Mouse (Mus musculus) layer of hippocampus, adult 11-12 months (tissue): ENCODE results near the gene Cep112.
"Not testable (repeated sequence)": the region's sequence is repeated elsewhere in the genome, so short reads cannot be mapped to it uniquely, and the experiment has no call there.

Experiments
- DNase-seq: peaks from one replicate; pipeline ENCODE4 v3.0.0; 2022; ENCODE audit warnings: low spot score

Gene Cep112

GRCm38 (mm10) chr11:108799695-108800094 is 374.7 kb downstream of the Cep112 start:
- DNase-seq = no peak

- no peak for DNase-seq
Measured at GRCm38 (mm10) chr11:108804030-108804429, 379.0 kb downstream of the Cep112 start.

- DNase-seq = no peak
Measured at GRCm38 (mm10) chr11:108805947-108806346, 381.0 kb downstream of the Cep112 start.

- no peak for DNase-seq
Measured at GRCm38 (mm10) chr11:108809626-108810025, 384.6 kb downstream of the Cep112 start.

GRCm38 (mm10) chr11:108821771-108822170 is 396.8 kb downstream of the Cep112 start:
- DNase-seq = no peak

GRCm38 (mm10) chr11:108822257-108822656 is 397.3 kb downstream of the Cep112 start:
- no peak for DNase-seq

- no peak for DNase-seq
Measured at GRCm38 (mm10) chr11:108827321-108827720, 402.3 kb downstream of the Cep112 start.

GRCm38 (mm10) chr11:108828374-108829025 is 403.5 kb downstream of the Cep112 start:
- no peak for DNase-seq

- DNase-seq = no peak
Measured at GRCm38 (mm10) chr11:108836706-108837105, 411.7 kb downstream of the Cep112 start.

- no peak for DNase-seq
Measured at GRCm38 (mm10) chr11:108840195-108840594, 415.2 kb downstream of the Cep112 start.

GRCm38 (mm10) chr11:108842765-108843164 is 417.8 kb downstream of the Cep112 start:
- DNase-seq = no peak

GRCm38 (mm10) chr11:108845971-108846370 is 421.0 kb downstream of the Cep112 start:
- no peak for DNase-seq

- no peak for DNase-seq
Measured at GRCm38 (mm10) chr11:108846479-108846878, 421.5 kb downstream of the Cep112 start.

- no peak for DNase-seq
Measured at GRCm38 (mm10) chr11:108851771-108852170, 426.8 kb downstream of the Cep112 start.

- DNase-seq = no peak
Measured at GRCm38 (mm10) chr11:108857254-108857653, 432.3 kb downstream of the Cep112 start.

- peak; percentile 69 for DNase-seq
Measured at GRCm38 (mm10) chr11:108857678-108858338, 432.8 kb downstream of the Cep112 start.

GRCm38 (mm10) chr11:108858339-108858804 is 433.4 kb downstream of the Cep112 start:
- DNase-seq = no peak

- no peak for DNase-seq
Measured at GRCm38 (mm10) chr11:108858846-108859245, 433.9 kb downstream of the Cep112 start.

- no peak for DNase-seq
Measured at GRCm38 (mm10) chr11:108862360-108862759, 437.4 kb downstream of the Cep112 start.

- no peak for DNase-seq
Measured at GRCm38 (mm10) chr11:108865746-108866145, 440.8 kb downstream of the Cep112 start.

- no peak for DNase-seq
Measured at GRCm38 (mm10) chr11:108867538-108867937, 442.5 kb downstream of the Cep112 start.

GRCm38 (mm10) chr11:108871284-108871683 is 446.3 kb downstream of the Cep112 start:
- DNase-seq = not testable (repeated sequence)

- no peak for DNase-seq
Measured at GRCm38 (mm10) chr11:108871748-108872147, 446.8 kb downstream of the Cep112 start.
